Mouse (Mus musculus) retina, postnatal 1 day (tissue): Measurements from ENCODE around the gene Bin2.
"Not testable (repeated sequence)": the region's sequence is repeated elsewhere in the genome, so short reads cannot be mapped to it uniquely, and the experiment has no call there.

ENCODE experiments used
- DNase-seq: peaks from one replicate; pipeline ENCODE4 v3.0.0-alpha.2; 2012

The Bin2 gene

DNA sequence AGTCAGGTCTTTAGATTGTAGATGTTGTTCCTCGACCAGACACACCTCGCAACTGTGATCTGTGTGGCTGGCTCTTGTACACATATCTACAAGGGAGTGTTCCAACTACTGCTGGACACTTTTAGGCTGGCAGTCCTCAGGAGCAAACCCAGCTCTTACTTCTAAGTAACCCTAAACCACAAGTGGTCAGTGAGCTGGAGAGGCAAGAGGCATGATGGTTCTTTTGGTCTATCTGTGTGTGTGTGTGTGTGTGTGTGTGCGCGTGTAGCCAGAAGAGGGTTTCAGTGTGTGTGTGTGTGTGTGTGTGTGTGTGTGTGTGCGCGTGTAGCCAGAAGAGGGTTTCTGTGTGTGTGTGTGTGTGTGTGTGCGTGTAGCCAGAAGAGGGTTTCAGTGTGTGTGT, 26.9 kb downstream of the Bin2 start:
- DNase-seq, result no peak

DNA sequence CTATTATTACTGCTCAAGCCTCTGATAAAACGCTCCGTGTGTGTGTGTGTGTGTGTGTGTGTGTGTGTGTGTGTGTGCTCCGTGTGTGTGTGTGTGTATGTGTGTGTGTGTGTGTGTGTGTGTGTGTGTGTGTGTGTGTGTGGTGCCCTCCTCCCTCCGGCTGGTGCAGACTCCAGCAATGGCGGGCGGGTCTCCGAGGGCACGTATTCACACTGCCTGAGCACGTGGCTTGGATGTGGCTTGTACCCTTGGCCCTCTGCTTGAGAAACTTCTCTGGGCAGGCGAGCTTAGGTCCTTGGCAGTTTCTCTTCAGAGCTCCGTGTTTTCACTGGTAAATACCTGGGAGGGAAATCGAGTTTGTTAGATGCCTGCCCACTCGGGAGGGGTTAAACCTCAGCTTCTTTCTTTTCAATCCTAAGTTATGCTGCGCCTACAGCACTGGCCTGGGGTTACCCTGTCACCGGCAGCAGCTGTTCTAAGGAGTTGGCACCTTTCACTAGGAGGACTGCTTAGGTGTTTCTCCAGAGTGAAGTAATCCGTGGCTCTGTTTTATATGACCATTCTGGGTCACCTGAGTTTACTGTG, 28.0 kb downstream of the Bin2 start:
- DNase-seq, result no peak

DNA sequence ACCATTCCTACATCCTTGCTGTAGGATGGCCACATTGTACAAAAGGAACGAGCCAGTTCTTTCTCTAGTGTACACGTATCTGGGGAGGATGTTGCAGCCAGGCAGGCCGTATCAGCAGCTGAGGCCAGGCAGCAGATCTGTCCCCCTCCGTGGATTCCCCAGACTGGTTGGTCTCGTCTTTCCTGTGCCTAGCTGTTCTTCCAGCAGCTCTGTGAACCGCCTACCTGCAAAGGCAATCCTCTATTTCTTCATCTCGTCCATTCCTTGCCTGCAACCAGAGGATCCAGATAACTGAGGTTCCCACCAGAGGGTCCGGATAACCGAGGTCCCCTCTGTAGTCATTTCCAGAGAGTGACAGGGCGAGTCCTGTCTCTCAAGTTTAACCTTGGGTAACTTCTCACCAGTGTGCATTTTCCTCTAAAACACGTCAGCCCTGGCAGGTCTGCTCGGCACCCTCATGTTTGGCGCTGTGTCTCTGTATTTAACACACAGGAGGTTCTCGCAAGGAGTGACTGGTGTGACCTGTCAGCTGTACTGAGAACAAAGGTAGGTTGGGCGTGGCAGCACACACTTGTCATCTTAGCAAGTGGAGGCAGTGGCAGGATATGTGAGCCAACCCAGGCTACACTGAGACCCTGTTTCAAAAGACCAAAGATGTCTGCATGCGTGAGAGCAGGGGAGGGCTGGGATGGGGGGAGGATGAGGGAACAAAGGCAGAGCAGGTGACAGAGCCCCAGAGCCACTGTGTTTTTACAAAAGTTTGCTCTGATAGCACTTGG, 29.2 kb downstream of the Bin2 start:
- DNase-seq, result no peak

DNA sequence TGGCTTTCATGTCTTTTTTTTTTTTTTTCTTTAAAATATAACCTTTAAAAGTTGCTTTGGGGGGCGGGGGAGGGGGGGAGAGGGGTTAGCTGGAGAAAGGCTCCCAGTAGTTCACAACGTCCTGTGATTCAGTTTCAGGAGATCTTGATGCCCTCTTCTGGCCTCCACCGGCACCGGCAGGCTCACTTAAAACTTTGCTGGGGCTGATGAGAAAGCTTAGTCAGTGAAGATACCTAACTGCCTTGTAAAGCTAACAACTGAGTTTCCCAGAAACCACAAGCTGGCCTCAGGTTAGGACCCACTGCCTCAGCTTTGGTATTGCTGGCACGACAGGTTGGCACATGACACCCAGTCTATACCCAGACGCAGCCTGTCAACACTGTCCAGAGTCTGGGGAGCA, 31.7 kb downstream of the Bin2 start:
- no peak for DNase-seq

DNA sequence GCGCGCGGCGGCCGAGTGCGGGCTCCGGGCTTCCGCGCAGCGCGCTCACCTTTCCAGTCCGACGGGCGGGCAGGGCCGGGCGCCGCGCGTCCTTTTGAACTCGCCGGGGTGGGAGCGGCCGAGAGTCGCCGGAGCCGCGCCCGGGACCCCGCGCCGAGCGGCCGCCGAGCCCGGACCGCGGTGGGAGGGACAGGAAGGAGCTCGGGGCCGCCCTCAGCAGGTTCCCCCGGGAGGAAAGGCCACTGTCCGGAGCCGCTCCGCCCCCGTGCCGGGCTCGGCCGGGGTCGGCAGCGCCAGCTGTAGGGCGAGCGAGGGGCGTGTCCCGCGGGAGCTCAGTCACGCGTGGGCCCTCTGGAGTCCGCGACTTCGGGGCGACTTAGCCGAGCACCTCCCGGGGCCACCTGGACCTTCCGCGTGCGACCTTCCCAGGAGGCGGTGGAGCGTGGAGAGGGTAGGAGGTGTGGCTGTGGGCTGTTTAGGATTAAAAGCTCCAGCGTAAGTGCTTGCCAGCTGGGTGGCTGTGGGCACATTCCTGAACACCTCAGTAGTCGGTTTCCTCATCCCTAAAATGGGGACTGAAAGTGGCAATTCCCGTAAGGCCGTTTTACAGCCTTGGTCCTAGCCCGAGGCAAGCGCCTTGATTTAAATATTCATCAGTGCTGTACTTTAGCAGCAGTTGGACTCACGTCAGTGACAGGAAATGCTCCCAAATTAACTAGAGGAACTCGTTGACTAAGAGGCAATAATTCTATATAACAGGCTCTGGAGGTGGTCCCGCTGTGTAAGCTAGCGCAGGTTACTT, 32.5 kb downstream of the Bin2 start, which contains the start of gene Smagp:
Smagp (minus strand) TSS at position 241 of the 802 bp plus-strand sequence.
- DNase-seq, result peak; percentile 56

DNA sequence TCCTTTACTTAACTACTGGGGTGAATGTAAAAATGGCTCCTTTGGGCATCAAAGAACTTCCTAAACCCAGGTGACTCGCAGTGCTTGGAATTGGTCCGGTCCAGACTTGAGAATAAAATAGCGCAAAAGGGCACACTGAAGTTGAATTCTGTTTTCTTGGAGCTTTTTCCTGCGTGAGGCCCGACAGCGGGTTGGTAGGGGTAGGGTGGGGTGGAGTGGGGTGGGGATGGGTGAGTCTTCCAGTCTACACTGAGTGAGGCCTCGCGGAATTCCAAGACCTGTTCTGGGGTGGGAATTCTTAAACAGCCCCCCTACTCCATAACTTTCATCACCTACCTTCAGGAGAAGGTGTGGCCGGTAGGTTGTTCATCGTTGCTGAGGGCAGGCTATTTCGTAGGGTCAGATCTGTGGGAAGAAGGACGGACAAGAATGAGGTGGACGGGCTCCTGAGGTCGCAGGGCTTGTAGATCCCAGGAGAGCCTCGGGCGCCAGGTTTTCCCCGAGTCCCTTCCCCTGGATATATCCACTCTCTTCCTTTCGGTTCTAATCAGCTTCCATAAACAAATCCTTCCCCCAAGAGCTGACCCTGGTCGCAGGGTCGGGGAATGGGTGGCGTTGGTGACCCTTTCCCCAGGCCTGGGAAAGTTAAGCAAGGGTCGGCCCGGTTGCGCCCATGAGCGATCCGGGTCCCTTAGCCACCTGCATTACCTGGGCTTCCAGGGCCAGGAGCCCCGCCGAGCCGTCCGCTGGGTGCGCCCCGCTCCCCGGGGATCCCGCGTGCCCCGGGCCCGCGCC, 33.3 kb downstream of the Bin2 start:
- DNase-seq, result no peak

DNA sequence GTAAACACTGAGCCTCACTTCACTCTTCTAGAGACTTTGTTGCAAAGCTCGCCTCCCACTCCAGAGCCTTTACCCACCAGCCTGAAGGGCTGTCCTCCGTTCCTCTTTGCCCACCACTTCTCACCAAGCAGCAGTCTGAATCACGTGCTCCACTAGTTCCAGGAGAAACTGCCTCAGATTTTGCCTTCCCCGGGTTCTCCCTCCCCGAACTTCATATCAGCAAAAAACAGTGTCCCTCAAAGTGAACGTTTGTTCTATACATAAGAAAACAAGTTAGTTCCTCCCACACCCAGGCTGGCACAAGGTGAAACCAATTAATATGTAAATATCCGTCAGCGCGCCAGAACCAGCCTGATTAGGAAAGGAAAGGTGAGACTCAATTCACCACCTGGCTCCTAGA, 34.1 kb downstream of the Bin2 start:
- DNase-seq, result no peak

DNA sequence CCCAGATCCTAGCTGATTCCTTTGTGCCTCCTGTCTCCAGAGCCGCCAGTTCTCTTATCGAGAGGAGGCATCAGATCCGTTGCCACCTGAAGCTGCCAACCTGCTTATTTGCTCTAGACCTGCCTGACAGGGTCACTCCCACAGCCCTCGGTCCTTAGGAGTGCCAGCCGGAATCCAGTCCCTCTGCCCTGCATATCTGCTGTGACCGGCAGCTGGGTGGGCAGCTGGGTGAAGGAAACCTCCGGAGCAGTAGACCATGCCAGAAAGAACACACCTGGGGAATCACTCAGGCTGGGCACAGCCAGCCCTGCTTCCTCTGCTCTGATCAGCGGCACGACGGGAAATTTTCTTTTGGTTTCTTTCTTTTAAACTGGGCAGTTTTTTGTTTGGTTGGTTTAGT, 36.0 kb downstream of the Bin2 start:
- no peak for DNase-seq

DNA sequence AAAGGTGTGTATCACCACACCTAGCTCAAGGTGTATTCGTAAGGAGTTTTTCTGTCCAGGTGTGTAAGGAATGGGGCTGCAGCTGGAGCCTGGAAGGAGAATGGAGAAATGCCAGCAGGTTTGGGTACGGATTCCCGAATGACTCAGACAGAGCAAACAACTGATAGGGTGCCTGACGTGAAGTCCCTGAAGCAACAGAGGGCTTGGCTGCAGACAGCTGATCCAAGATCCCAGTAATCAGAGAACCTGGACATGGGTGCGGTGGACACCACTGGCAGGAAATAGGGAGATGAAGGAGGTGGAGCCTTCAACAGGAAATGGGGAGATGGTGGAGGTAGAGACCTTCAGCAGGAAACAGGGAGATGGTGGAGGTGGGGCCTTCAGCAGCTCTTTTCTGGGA, 37.0 kb downstream of the Bin2 start:
- DNase-seq, result no peak

DNA sequence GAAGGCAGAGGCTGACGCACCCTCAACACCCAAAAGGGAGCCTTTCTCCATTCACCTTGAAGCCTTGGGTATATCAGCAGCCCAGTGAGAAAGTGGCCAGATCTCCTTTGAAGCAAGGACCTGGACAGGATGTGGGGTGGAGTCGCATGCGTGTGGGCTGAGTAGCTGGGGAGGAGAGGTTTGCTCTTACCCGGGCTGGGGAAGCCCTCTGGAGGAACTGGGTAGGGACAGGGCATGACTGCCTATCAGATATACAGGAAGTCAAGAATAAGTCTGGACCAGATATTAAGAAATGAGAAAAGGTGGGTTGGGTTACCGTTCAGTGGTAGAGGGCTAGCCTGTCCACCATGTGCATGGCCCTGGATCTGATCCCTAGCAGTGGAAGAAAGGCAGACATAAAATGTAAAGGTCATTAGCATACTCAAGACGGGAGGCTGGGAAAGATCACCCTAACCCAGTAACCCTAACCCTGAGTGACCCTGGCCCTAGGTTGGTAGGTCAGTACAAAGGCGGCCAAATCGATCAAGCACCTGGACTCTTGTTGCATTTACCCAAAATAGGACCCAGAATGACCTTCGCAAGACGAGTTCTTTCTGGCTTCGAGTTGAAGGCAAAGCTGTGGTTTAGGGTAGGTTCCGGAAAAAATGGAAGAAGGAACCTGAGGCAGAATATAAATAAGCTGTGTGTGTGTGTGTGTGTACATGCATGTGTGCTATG, 37.7 kb downstream of the Bin2 start:
- no peak for DNase-seq

DNA sequence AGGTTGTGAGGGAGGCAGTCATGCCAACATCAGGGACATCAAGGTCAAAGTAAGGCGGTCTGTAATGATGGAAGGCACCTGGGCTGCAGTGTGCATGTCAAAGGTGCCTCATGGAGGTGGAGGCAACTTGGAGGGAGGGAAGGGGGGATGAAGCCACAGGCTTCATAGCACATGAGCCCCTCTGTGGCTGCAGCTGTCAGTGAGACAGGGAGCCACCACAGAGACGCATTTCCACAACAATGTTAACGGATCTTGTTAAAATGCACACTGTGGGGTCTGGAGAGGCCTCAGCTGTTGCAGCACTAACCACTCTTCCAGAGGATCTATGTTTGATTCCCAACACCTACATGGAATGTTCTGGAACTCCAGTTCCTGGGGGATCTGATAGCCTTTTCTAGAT, 39.2 kb downstream of the Bin2 start:
- DNase-seq, result no peak

DNA sequence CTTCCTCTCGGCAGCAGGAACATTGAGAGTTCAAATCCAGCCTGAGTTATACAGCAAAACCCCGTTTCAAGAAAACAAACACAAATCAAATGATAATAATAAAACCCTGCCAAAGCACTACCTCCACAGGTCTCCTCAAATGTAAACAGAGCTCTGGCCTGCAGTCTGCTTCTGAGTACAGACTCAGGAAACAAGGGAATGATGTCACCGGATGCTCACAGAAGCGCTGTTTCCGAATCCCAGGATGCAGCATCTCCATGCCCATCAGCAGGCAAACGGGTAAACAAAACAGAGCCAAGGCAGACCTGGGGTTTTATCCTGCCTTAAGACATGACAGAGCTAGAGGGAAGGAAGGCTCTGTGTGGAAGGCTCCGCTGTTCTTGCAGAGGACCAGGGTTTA, 40.6 kb downstream of the Bin2 start:
- no peak for DNase-seq

DNA sequence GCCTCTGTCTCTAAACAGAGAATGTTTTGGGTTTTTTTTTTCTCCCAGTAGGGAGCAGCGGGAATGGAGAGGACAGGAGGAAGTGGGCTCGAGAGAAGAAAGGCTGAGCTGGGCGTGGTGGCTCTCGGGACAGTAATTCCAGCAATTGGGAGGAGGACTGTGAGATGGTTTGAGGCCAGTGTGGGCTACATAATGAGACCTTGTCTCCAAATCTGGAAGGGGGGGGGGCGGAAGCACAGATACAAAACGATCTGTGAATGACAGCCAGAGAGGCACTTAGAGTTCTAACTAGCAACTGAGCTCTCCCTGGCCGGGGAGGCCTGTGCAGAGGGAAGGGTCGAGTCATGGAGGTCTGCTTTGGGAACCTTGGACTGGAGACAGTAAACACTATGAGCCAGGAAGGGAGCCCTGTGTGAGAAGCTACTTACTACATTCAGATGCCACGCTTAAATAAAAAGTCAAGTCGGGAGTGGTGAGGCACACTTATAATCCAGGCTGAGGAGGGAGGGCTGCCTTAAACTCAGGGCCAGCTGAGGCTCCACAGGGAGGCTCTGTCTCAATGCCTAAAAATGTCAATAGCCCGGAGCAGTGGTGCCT, 41.5 kb downstream of the Bin2 start:
- peak; percentile 52 for DNase-seq

DNA sequence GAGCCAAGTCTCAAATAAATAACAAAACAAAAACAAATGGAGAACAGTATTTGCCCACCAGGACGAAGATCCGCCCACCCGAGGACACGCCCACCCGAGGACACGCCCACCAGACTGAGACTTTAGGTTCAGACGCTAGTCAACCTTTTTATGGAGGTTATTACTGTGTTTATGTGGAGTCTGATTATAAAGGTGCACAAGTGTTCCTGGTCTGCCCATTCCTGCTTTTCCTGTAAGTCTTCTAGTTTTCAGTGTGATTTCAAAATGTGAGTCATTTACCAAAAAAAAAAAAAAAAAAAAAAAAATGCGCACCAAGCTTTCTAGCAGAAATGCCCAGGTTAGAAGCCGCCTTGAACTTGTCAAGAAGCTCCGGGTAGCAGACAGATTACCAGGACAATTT, 42.1 kb downstream of the Bin2 start:
- DNase-seq, result no peak

DNA sequence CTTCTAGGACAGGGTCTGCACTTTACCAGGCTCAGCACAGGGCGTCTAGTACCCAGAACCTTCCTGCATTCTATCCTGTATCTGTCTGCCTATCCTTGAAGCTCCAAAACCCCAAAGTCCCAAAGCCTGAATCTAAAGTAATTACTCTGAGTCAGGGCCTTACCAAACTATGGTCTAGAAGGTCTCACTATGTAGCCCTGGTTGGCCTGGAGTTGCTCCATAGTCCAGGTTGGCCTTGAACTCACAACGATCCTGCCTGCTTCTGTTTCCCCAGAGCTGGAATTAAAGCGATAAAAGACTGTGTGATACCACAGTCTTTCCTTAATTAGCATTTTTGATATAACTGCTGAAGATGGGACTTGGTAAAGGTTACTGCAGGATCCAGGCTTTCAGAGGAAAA, 44.9 kb downstream of the Bin2 start:
- DNase-seq, result no peak

DNA sequence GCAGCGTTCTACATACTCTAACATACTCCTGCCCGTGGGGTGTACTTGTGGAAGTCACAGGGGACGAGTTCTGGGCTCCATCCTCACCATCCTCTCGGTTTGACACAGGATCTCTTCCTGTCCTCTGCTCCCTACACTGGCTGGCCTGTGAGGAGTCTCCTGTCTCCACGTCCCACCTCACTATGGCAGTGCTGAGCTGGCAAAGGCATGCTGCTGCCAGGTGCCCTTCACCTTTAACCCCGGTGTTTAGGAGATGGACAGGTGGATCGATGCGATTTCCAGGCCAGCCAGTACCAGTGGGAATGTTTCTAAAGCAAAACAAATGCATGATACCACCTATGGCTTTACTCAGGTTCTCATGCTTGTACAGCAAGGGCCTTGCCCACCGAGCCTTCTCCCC, 45.6 kb downstream of the Bin2 start:
- no peak for DNase-seq

DNA sequence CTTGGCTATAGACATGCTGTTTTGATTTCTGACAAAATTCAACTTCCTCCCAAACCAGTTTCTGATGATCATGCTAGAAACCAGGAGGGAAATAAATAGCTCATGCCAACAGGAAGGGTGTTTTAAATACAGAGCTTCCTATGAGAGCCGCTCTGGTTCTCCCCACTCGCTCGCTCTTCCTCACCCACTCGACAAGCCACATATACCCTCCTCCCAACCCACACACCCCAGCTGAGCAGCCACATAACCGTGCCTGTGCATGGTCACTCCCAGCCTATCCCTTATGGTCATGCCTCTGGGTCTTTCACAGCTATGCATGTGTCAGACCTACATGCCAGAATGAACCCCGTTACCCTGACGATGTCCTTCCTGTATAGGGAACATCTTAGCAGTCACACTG, 47.2 kb downstream of the Bin2 start:
- DNase-seq, result no peak

DNA sequence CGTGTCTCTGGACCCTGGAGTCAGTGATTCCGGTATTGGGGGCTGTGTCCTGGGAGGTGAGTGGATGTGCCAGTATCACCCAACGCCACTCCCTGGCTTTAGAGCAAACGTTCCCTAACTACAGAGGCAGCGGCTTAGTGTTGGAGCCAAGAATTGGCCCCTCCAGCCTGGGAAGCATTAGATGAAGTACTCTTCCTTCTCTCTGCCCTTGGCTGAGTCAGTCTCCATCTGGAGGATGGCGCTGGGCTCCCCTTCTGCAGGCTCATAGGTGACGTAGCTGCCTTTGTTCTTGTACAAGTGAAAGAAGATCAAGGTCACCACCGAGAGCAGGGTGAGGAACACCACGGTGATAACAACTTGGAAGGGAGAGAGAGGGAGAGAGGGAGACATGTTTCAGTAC, 47.7 kb downstream of the Bin2 start:
- DNase-seq, result not testable (repeated sequence)

DNA sequence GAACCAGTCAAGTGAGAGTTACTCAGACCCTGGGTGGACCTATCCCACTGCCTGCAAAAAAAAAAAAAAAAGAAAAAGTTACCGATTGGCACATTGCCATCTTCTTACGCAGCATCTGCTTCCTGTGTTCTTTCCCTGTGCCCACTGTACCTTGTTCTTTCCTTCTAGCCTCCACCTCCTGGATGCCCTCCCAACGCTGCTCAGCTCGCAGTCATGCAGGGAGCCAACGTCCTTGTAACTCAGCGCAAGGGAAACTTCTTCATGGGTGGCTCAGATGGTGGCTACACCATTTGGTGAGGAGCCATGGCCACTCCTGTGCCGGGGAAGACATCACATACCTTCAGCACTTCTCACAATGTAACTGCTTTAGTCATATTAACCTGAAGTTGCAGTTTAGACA, 50.2 kb downstream of the Bin2 start:
- no peak for DNase-seq

DNA sequence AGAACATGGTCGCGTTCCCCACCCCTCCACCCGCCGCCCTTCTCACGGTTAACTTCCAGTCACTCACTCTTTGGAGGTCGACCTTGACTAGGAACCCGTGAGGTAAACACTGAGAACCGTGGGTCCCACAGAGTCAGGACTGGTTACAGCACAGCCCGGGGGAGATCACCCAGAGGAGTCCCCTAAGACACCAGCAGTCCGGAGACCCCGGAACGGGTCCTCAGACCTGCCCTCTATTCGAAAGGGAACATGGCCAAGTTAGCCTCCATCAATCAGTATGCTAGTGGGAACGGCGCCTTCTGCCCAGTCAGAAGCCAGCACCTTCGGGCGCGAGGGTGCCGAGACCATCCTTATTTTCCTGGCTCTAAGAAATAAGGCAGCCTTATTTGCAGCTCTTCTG, 53.1 kb downstream of the Bin2 start:
- no peak for DNase-seq

DNA sequence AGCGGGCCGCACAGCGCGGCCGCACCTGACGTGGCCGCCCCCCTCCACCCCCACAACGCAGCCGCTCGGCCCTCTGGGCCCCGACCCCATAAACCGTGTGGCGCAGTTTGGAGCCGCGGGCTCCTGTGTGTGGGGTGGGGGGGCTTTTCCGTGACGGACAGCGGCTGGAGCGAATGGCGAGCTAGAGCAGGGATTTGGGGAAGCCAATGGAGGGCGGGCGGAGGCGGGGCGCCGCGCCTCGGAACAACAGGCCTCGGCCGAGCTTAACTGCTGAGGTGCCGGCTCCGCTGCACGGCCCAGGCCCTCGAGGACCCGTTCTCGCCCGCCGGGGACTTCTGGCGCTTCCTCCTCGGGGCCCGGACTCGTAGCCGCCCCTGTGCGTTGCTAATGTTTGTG, 53.5 kb downstream of the Bin2 start:
- peak; percentile 95 for DNase-seq
